Mouse (Mus musculus) liver, embryonic 14.5 days (tissue): Measurements from ENCODE around the gene Wnt5a.

Source experiments
- CTCF ChIP-seq: IDR thresholded peaks from 2 replicates; pipeline ENCODE4 v1.5.1; 2016; ENCODE audit warnings: antibody characterized with exemption, low read depth, control low read depth
- EP300 ChIP-seq: IDR thresholded peaks from 2 replicates; pipeline ENCODE4 v1.6.1; 2016; ENCODE audit warnings: antibody characterized with exemption, low read depth

DNA sequence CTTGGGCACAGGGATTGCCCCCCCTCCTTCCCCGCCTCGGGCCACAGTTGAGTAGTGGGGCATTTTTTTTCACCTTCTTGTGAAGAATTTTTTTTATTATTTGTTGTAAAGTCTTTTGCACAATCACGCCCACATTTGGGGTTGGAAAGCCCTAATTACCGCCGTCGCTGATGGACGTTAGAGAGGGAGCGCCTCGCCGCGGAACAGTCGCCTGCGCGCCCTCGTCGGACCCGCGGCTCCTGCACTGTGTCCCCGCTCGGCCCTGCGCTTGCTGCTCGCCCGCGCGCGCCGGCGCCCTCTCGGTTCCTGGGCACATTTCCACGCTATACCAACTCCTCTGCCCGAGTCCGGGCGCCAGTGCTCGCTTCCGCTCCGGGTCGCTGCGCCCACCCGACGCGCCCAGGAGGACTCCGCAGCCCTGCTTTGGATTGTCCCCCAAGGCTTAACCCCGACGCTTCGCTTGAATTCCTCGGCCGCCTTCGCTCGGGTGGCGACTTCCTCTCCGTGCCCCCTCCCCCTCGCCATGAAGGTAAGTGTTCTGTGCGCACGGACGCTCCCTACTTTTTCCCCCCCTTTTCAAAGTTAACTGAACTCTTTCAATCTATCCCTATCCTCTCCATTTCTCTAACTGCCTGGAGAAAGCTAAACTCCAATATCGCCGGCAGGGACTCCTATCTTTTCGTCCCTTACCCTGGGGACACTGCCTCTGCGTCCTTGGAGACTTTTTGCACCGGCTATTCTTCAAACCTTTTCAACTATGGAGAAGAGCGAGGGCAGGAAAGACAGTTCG lies 1.2 kb downstream of the Wnt5a start:
- TF ChIP-seq CTCF (no peak), EP300 (no peak)
